Mouse (Mus musculus) left cerebral cortex, adult 18-20 months (tissue): ENCODE data around the gene Stx1b. TPM values are rescaled to one million over a fixed set of nuclear protein-coding genes. Genes with fewer than 3 reads are reported as not detected.

ENCODE experiments used
- DNase-seq, 2 experiments: peaks; one replicate each; pipeline ENCODE4 v3.0.0; 2021 to 2022; ENCODE audit warnings: low spot score in 2 of 2, mixed read lengths in 1 of 2
- total RNA-seq, 2 experiments: library from RNA; stranded (reverse); gene quantifications; 2 replicates each; pipeline ENCODE4 v1.2.3; 2021

The Stx1b gene
- total RNA-seq, 2 experiments from 2014 or later: 420 to 434 TPM

GRCm38 (mm10) chr7:127759716-127760115 is 64.6 kb downstream of the Stx1b start:
- DNase-seq: no peak

Other genes with a start within 250 kb of the Stx1b start
- gene Ccdc189, start 236.0 kb downstream of the Stx1b start, total RNA-seq: 1 to 10 TPM; 7.5 to 8.9 TPM
- gene Rnf40, start 235.8 kb downstream of the Stx1b start, total RNA-seq: 10 to 100 TPM; 63.6 to 73.4 TPM
- 10 to 100 TPM; 23.1 to 24.0 TPM for gene Zfp629, start 208.8 kb downstream of the Stx1b start, total RNA-seq
- 10 to 100 TPM; 44.6 to 46.4 TPM for gene Bcl7c, start 115.6 kb downstream of the Stx1b start, total RNA-seq
- 1 to 10 TPM; 2.7 to 4.4 TPM for gene Ctf1, start 111.8 kb downstream of the Stx1b start, total RNA-seq
- gene Ctf2, start 92.4 kb downstream of the Stx1b start, total RNA-seq: not detected
- gene Fbxl19, start 80.0 kb downstream of the Stx1b start, total RNA-seq: 10 to 100 TPM; 68.8 to 74.6 TPM
- gene Orai3, start 54.7 kb downstream of the Stx1b start, total RNA-seq: 10 to 100 TPM; 16.8 to 20.5 TPM
- 10 to 100 TPM; 41.1 to 44.7 TPM for gene Setd1a, start 47.9 kb downstream of the Stx1b start, total RNA-seq
- gene Gm49388, start 38.9 kb downstream of the Stx1b start, total RNA-seq: 1 to 10 TPM; 5.5 to 5.6 TPM
- gene Hsd3b7, start 23.9 kb downstream of the Stx1b start, total RNA-seq: 1 to 10 TPM; 4.7 to 5.3 TPM
- 10 to 100 TPM; 85.0 to 86.3 TPM for gene Stx4a, start 255 bp downstream of the Stx1b start, total RNA-seq
- 10 to 100 TPM; 31.0 TPM for gene Zfp646, start 51.7 kb upstream of the Stx1b start, total RNA-seq
- 10 to 100 TPM; 19.5 to 20.5 TPM for gene Zfp668, start 52.3 kb upstream of the Stx1b start, total RNA-seq
- gene Prss53, start 66.4 kb upstream of the Stx1b start, total RNA-seq: 1 to 10 TPM; 2.2 to 2.7 TPM
- gene Gm21974, start 70.9 kb upstream of the Stx1b start, total RNA-seq: not detected
- gene Vkorc1, start 71.1 kb upstream of the Stx1b start, total RNA-seq: 10 to 100 TPM; 21.3 to 24.0 TPM
- gene Bckdk, start 79.5 kb upstream of the Stx1b start, total RNA-seq: 10 to 100 TPM; 34.3 to 39.3 TPM
- gene Kat8, start 88.0 kb upstream of the Stx1b start, total RNA-seq: 10 to 100 TPM; 29.7 to 33.3 TPM
- gene Prss8, start 105.6 kb upstream of the Stx1b start, total RNA-seq: under 1 TPM; 0.40 to 0.42 TPM
- 1 to 10 TPM; 7.9 to 8.2 TPM for gene Prss36, start 122.2 kb upstream of the Stx1b start, total RNA-seq
- gene Fus, start 142.9 kb upstream of the Stx1b start, total RNA-seq: 100 to 1,000 TPM; 268 to 293 TPM
- 1 to 10 TPM; 2.9 to 4.5 TPM for gene Pycard, start 169.3 kb upstream of the Stx1b start, total RNA-seq
- gene Trim72, start 179.4 kb upstream of the Stx1b start, total RNA-seq: under 1 TPM; 0.66 to 0.72 TPM
- 10 to 100 TPM in 1 of 2 experiments, 1 to 10 TPM in 1; 9.1 to 10.2 TPM for gene Itgam, start 238.1 kb upstream of the Stx1b start, total RNA-seq
- not detected for gene Gm49368, start 238.1 kb upstream of the Stx1b start, total RNA-seq